Mouse (Mus musculus): ENCODE results near the gene Selenok. TPM values are rescaled to one million over a fixed set of nuclear protein-coding genes. Genes with fewer than 3 reads are reported as not detected.

Gene Selenok
- polyA plus RNA-seq, 1 experiment from 2014 or later, result 423 TPM

GRCm38 (mm10) chr14:30008733-30009575 lies 40.8 kb downstream of the Selenok start, which contains the start of the genes Il17rb and Chdh:
Gene Il17rb (minus strand): TSS chr14:30008896.
Gene Chdh (plus strand): TSS chr14:30009023.
- H3K4me1 ChIP-seq (ENCODE audit: control insufficient read depth, insufficient read depth, low read length), result peaks cover 9% of the 10 kb centered on the region; the same call in 1 of the 2 replicates
- peaks cover 6% of the 10 kb centered on the region for H3K27me3 ChIP-seq (replicated peaks; ENCODE audit: control insufficient read depth, insufficient read depth, low read length)
- ATAC-seq (peak; percentile 83), DNase-seq (ENCODE audit: low spot score) (peak; percentile 57)
- H3K4me2 ChIP-seq (ENCODE audit: low read length), result peak within 1 kb of the TSS; percentile 95
- peak within 1 kb of the TSS; percentile 56 for H3K9ac ChIP-seq (ENCODE audit: low read length)
- no peak within 1 kb of the TSS for H3K27ac ChIP-seq (ENCODE audit: low read depth, low read length)
- no peaks in the 10 kb centered on the region for H3K36me3 ChIP-seq (ENCODE audit: control insufficient read depth, insufficient read depth, low read length)
- H3K4me3 ChIP-seq (ENCODE audit: low read depth, low read length), result peak within 1 kb of the TSS; percentile 41
- 10% methylated on average over 48 of the region's 54 CpGs for whole genome bisulfite sequencing
- no peaks in the 10 kb centered on the region for H3K9me3 ChIP-seq (replicated peaks; ENCODE audit: control insufficient read depth, low read length)

DNA sequence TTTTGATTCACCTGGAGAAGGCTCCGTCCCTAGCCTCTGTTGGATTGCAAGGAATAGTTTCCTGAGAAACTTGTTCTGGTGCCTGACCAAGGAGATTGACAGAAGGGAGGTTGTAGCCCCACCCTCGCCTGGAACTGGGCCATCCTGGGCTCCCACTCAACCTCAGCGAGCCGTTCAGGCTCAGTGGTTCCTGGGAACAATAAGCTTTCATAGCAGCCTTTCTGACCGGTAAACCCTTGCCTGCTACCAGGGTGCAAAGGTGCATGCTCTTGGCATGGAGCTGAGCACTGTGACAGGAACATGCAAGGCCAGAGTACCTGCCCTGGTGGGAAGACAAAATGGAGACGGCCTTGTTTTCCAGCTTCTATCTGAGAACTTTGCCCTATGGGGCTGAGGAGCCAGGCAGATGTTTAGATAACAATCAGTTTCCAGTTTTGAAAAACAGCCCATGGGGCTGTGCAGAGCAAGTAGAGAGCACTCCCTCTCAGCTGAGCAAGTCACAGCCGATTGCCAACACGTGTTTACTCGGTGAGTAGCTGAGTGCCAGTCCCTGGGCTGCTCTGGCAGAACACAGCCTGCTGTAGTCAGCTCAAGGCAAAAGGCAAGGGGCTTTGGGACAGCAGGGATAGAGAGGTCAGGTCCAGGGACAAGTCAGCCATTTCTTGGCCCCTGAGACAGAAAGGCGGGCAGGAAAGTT lies 41.9 kb downstream of the Selenok start:
- Histone ChIP-seq H3K27ac (ENCODE audit: low read depth, low read length) (no peak overlapping the region), H3K9me3 (replicated peaks; ENCODE audit: control insufficient read depth, low read length) (no peaks in the 10 kb centered on the region), H3K4me1 (ENCODE audit: control insufficient read depth, insufficient read depth, low read length) (peaks cover 9% of the 10 kb centered on the region; the same call in 1 of the 2 replicates), H3K27me3 (replicated peaks; ENCODE audit: control insufficient read depth, insufficient read depth, low read length) (peaks cover 6% of the 10 kb centered on the region), H3K4me2 (ENCODE audit: low read length) (no peak overlapping the region), H3K36me3 (ENCODE audit: control insufficient read depth, insufficient read depth, low read length) (no peaks in the 10 kb centered on the region), H3K4me3 (ENCODE audit: low read depth, low read length) (no peak overlapping the region), H3K9ac (ENCODE audit: low read length) (no peak overlapping the region)
- WGBS, result 62% methylated on average over 10 of the region's 10 CpGs
- ATAC-seq (peak; percentile 35; the same call in 1 of the 2 replicates), DNase-seq (ENCODE audit: low spot score) (peak; percentile 60)

DNA sequence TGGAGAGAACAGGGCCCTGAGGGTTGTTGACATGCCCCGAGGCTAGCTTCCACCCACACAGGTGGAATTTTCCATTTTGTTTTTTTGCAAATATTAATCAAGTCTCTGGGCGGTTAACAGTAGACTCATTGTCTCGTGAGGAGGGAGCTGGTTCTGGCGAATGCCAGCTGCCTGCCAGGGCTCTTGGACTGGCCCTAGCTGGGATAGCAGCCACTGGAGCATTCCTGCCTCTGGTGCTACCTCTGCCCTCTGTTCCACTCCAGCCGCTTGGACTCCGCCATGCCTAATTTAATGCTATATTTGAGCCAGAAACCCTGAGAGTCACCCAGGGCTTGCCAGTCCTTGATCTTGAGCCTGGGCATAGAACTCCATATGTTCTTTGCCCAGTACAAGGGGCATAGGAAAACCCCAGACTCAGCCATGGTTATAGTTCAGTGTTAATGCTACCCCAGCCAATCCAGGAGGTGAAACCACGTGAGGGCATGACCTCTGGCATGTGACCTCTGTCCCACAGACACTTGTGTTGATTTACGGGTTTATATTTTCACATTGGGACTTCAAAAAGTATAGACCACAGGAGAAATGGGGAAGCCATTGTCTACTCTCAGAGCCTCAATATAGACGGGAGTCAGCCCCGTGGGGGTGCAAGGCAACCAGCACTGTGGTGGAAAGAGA lies 43.9 kb downstream of the Selenok start:
- Histone ChIP-seq H3K27me3 (replicated peaks; ENCODE audit: control insufficient read depth, insufficient read depth, low read length) (peaks cover 6% of the 10 kb centered on the region), H3K4me1 (ENCODE audit: control insufficient read depth, insufficient read depth, low read length) (peaks cover 9% of the 10 kb centered on the region; the same call in 1 of the 2 replicates), H3K9ac (ENCODE audit: low read length) (no peak overlapping the region), H3K4me2 (ENCODE audit: low read length) (no peak overlapping the region), H3K27ac (ENCODE audit: low read depth, low read length) (no peak overlapping the region), H3K36me3 (ENCODE audit: control insufficient read depth, insufficient read depth, low read length) (no peaks in the 10 kb centered on the region), H3K4me3 (ENCODE audit: low read depth, low read length) (no peak overlapping the region), H3K9me3 (replicated peaks; ENCODE audit: control insufficient read depth, low read length) (no peaks in the 10 kb centered on the region)
- peak; percentile 30 for DNase-seq (ENCODE audit: low spot score)
- 78% methylated on average over 10 of the region's 10 CpGs for WGBS
- ATAC-seq, result no peak

GRCm38 (mm10) chr14:30014487-30014886 lies 46.4 kb downstream of the Selenok start:
- DNase-seq (ENCODE audit: low spot score) (no peak), ATAC-seq (no peak)
- 28% methylated on average over 10 of the region's 10 CpGs for WGBS
- no peaks in the 10 kb centered on the region for H3K9me3 ChIP-seq (replicated peaks; ENCODE audit: control insufficient read depth, low read length)
- H3K4me2 ChIP-seq (ENCODE audit: low read length), result no peak overlapping the region
- no peaks in the 10 kb centered on the region; the same call in 1 of the 2 replicates for H3K27me3 ChIP-seq (replicated peaks; ENCODE audit: control insufficient read depth, insufficient read depth, low read length)
- H3K27ac ChIP-seq (ENCODE audit: low read depth, low read length), result no peak overlapping the region
- H3K9ac ChIP-seq (ENCODE audit: low read length), result no peak overlapping the region
- H3K4me3 ChIP-seq (ENCODE audit: low read depth, low read length), result no peak overlapping the region
- H3K4me1 ChIP-seq (ENCODE audit: control insufficient read depth, insufficient read depth, low read length), result peaks cover 3% of the 10 kb centered on the region; the same call in 1 of the 2 replicates
- no peaks in the 10 kb centered on the region for H3K36me3 ChIP-seq (ENCODE audit: control insufficient read depth, insufficient read depth, low read length)

DNA sequence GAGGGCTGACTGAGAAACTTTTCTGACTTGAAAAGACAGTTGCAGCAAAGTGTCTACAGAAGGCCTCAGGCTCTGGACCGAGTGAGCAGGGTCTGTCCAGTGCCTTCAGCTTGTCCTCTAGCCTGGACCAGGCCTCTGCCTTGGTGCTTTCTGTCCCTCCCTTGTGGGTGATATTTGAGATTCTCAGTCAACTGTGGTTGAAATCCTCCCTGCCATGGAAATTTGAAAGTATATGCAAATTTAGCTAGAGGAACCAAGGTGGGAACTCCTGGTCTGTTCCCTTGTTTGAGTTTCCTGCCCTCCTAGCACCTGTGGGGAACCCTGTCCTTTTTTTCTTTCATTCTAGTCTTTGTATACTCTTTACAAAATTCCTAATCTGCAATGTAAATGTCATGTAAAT lies 46.9 kb downstream of the Selenok start:
- 55% methylated on average over 1 of the region's 1 CpGs for WGBS

GRCm38 (mm10) chr14:30016666-30017065 lies 48.6 kb downstream of the Selenok start:
- Histone ChIP-seq H3K9ac (ENCODE audit: low read length) (no peak overlapping the region), H3K4me1 (ENCODE audit: control insufficient read depth, insufficient read depth, low read length) (no peaks in the 10 kb centered on the region), H3K4me3 (ENCODE audit: low read depth, low read length) (no peak overlapping the region), H3K36me3 (ENCODE audit: control insufficient read depth, insufficient read depth, low read length) (no peaks in the 10 kb centered on the region), H3K27me3 (replicated peaks; ENCODE audit: control insufficient read depth, insufficient read depth, low read length) (no peaks in the 10 kb centered on the region), H3K9me3 (replicated peaks; ENCODE audit: control insufficient read depth, low read length) (no peaks in the 10 kb centered on the region), H3K4me2 (ENCODE audit: low read length) (no peak overlapping the region), H3K27ac (ENCODE audit: low read depth, low read length) (no peak overlapping the region)
- WGBS, result 92% methylated on average over 5 of the region's 5 CpGs
- no peak for ATAC-seq
- DNase-seq (ENCODE audit: low spot score), result no peak

More for the DNA sequence above, 46.9 kb downstream of the Selenok start:
- no peak overlapping the region for H3K4me3 ChIP-seq (ENCODE audit: low read depth, low read length)
- H3K9me3 ChIP-seq (replicated peaks; ENCODE audit: control insufficient read depth, low read length), result no peaks in the 10 kb centered on the region
- peaks cover under 1% of the 10 kb centered on the region; the same call in 1 of the 2 replicates for H3K4me1 ChIP-seq (ENCODE audit: control insufficient read depth, insufficient read depth, low read length)
- no peak overlapping the region for H3K4me2 ChIP-seq (ENCODE audit: low read length)
- H3K9ac ChIP-seq (ENCODE audit: low read length), result no peak overlapping the region
- ATAC-seq (no peak), DNase-seq (ENCODE audit: low spot score) (no peak)
- no peak overlapping the region for H3K27ac ChIP-seq (ENCODE audit: low read depth, low read length)
- H3K27me3 ChIP-seq (replicated peaks; ENCODE audit: control insufficient read depth, insufficient read depth, low read length), result no peaks in the 10 kb centered on the region
- no peaks in the 10 kb centered on the region for H3K36me3 ChIP-seq (ENCODE audit: control insufficient read depth, insufficient read depth, low read length)

- Histone ChIP-seq H3K27ac (ENCODE audit: low read depth, low read length) (no peak overlapping the region), H3K27me3 (replicated peaks; ENCODE audit: control insufficient read depth, insufficient read depth, low read length) (no peaks in the 10 kb centered on the region), H3K4me1 (ENCODE audit: control insufficient read depth, insufficient read depth, low read length) (no peaks in the 10 kb centered on the region), H3K36me3 (ENCODE audit: control insufficient read depth, insufficient read depth, low read length) (no peaks in the 10 kb centered on the region), H3K9ac (ENCODE audit: low read length) (no peak overlapping the region), H3K4me2 (ENCODE audit: low read length) (no peak overlapping the region), H3K9me3 (replicated peaks; ENCODE audit: control insufficient read depth, low read length) (no peaks in the 10 kb centered on the region), H3K4me3 (ENCODE audit: low read depth, low read length) (no peak overlapping the region)
- no peak for ATAC-seq
- WGBS, result 92% methylated on average over 8 of the region's 8 CpGs
- DNase-seq (ENCODE audit: low spot score), result no peak
Measured at GRCm38 (mm10) chr14:30017794-30018462, 49.8 kb downstream of the Selenok start.

- Histone ChIP-seq H3K9ac (ENCODE audit: low read length) (no peak overlapping the region), H3K4me2 (ENCODE audit: low read length) (no peak overlapping the region), H3K27me3 (replicated peaks; ENCODE audit: control insufficient read depth, insufficient read depth, low read length) (no peaks in the 10 kb centered on the region), H3K9me3 (replicated peaks; ENCODE audit: control insufficient read depth, low read length) (no peaks in the 10 kb centered on the region), H3K4me3 (ENCODE audit: low read depth, low read length) (no peak overlapping the region), H3K4me1 (ENCODE audit: control insufficient read depth, insufficient read depth, low read length) (no peaks in the 10 kb centered on the region), H3K27ac (ENCODE audit: low read depth, low read length) (no peak overlapping the region), H3K36me3 (ENCODE audit: control insufficient read depth, insufficient read depth, low read length) (no peaks in the 10 kb centered on the region)
- no peak for DNase-seq (ENCODE audit: low spot score)
- ATAC-seq, result no peak
- WGBS, result 93% methylated on average over 4 of the region's 4 CpGs
Measured at GRCm38 (mm10) chr14:30018463-30018801, 50.3 kb downstream of the Selenok start.

Data from forebrain, embryonic 14.5 days (tissue).